Mouse (Mus musculus): ENCODE data around the gene Prdm1.

Prdm1 gene

DNA sequence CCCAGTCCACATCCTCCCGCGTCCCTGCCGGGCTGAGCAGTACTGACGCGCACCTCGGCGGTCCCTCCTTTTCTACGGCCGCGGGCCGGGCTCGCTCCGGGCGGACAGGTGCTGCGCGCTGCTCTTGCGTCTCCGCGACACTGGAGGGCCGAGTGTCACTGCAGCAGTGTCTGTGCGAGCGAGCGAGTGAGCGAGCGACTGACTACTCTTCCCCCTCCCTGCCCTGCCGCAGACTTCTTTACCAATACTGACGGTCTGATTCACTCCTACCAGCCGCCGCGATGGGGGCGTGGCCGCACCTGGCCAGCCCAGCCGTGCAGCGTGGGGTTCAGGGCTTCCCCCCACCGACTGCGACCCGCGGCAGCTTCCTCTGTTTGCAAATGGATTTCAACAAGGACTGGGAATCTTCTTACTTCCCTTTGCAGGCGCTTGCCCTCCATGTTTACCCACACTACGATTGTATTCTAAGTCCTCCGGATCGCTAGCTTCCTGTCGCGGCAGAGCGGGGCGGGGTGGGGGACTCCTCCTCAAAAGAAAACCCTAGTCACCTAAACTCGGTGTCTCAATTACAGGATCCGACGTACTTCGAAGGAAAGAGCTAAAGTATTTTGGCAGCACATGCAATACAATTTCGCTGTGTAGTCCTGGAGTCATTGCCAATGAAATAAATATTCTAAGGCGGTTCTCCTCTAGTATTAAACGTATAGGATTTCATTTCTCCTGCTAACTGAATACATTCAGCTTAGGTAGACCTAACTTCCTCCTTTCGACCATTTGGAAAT, 69.6 kb downstream of the Prdm1 start:
- peak; percentile 78 to 94 for DNase-seq (ENCODE audit: inconsistent age in 2 of 2, low spot score in 1 of 2)

DNA sequence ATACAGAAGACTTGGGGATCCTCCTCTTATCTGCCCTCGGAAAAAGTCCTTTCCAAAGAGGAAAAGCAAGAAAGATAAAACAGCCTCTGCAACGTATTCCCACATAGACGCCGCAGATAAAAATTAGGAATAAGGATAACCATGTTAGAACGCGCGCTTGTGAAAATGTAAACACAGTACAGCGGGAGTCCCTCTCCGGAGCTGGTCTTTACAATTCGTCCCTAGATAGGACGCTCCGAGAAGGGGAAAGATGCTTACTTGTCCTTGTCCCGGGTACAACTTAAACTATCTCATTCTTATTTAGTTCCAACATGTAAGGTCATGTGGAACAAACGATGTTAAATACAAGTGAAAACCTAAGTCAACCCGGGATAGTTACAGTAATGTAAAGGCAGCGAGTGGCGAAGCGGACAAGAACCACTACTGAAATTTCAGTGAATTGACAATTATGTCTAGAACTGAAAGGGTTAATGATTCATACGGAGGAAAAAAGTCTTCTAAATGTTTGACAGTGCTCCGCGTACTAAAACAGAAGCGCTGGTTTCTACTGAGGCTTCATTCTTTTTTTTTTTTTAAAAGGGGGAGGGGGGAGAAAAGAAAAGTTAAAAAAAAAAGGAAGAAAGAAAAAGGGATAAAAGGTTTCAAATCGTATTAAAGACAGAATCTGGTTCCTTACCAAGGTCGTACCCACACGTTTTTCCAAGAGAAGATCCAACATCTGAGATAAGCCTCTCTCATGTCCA, 70.3 kb downstream of the Prdm1 start:
- DNase-seq (ENCODE audit: inconsistent age in 2 of 2, low spot score in 1 of 2), result peak in 1 of 2 experiments; percentile 70

DNA sequence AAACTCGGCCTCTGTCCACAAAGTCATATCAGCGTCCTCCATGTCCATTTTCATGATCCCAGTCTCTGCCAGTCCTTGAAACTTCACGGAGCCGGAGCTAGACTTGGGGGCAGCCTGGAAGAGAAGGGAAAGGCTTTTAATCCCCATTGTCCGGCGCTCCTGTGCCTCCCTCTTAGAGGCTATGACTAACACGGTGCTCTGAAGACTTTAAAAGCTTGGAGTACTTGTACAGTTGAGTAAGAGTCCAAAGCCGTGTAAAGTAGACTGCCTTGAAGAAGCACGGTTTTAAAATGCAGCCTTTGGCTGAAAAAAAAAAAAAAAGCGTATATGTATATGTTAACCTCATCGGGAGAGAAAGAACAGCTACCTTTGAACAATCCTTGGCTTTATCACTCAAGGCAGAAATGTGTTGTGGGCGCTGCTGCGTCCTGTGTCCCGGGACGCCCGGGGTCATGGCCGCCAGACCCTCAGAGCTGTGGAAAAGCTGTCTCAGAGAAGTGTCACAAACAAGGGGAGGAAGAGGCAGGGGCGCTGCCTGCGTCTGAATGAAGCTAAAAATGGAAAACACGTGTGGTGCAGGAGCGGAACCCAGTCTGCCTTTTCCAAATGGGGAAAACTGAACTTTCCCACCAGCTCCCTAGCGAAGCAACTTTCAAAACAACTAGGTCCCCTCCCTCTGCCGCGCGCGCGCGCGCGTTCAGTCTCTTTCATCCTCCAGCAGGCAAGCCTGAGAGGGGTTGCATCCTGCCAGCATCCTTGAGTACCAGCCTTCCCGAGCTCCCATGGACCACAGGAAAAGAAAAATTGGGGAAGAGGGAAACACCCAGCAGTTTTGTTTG, 71.3 kb downstream of the Prdm1 start:
- DNase-seq (ENCODE audit: inconsistent age in 2 of 2, low spot score in 1 of 2), result peak; percentile 51 to 76

DNA sequence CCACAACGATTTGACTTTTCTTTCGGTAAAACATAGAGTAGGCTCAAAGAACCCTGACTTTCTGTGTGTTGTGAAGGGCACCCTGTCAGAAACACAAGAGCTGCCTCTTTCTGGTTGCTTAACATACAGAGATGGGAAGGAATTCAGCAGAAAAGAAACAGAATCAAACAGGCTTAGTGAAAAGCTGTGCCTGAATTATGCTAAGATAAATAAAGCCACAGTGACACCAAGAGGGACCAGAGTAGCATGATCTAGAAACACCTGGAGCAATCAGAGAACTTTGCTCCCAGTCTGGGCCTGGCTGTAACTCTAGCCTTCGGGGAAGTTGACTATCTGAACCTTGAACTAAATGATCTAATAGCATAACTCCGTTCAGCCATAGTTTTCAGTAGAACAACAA, 73.5 kb downstream of the Prdm1 start:
- peak in 1 of 2 experiments; percentile 75 for DNase-seq (ENCODE audit: inconsistent age in 2 of 2, low spot score in 1 of 2)

DNA sequence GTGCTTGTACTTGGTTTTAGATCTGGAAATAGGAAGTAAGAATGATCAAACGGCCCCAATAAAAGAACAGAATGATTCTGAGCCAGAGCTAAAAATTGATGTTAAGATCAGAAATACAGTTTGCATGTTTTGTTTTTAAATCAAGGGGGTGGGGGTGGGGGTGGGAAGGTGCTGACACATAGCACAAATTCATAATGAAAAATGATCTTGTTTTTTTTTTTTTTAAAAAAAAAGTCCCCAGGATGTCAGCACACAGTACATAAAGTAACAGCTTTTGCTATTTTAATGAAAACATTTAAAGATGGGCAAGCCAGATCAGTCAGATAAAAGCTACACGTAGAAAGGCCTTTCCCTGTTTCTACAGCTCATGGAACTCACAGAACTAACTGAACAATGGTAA, 74.2 kb downstream of the Prdm1 start:
- DNase-seq (ENCODE audit: inconsistent age in 2 of 2, low spot score in 1 of 2), result no peak

DNA sequence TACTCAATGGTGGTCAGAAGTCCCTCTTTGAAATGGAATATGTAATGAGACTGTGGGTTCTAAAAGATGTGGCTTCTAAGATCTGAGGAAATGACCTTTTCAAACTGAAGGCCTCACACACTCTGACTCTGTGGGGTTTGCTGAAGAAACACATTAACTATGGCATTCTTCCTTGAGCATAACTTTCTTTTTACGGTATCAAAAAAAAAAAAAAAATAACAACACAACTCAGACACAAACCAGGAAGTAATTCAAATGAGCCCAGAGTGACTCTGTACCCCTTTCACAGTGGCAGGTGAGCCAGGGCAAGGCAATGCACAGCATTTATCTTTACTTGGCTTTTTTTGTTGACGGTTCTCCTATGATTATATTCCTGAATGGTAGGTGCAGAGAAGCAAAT, 77.5 kb downstream of the Prdm1 start:
- DNase-seq (ENCODE audit: inconsistent age in 2 of 2, low spot score in 1 of 2), result no peak

DNA sequence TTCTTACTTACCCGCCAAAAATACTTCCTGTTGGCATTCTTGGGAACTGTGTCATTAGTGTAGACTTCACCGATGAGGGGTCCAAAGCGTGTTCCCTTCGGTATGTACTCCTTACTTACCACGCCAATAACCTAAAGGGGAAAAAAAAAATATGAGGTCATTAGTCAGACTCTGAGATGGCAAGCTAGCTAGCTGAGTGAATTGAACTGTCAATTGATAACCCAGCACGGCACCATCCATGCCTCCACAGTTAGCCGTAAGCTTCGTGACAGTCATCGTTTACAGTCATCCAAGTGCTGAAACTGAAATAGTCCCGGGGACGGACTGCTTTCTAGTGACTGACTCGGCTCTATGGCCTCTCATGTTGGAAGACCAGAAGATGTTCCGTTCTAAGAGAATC, 78.2 kb downstream of the Prdm1 start:
- no peak for DNase-seq (ENCODE audit: inconsistent age in 2 of 2, low spot score in 1 of 2)

DNA sequence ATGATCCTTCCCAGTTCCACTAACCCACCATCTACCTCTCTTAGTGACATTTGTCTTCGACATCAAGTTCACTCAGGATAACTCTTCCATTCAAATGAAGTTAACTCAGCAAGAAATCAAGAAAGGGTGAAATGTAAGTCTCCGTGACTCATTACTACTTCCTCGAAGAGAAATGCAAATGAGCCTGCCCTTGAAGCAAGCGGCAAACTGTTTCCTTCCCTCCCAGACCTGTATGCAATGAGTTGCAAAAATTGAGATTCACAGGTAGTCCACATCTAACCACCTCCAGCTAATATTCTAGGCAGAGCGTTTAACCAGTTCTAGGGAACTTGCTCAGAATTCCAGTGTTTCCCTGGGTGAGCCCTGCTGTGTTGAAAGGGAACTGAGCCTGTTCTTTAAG, 78.6 kb downstream of the Prdm1 start:
- DNase-seq (ENCODE audit: inconsistent age in 2 of 2, low spot score in 1 of 2), result no peak

DNA sequence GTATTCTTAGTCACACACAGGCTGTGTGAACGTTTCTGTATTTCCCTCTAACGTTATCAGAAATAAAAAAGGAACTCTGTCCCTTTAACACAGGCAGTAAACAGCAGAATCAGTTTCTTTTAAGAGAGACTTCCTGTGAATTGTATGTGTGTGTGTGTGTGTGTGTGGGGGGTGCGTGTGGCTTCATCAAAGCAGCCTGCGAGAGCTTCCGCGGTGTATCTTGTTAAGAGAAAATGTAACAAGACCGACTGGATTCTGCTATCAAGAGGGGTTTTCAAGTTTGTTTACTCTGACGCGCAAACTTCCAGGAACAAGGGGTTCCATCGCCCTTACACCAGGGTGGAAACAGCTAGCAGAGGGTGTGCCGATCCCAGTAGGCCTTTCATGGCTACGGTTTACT, 80.1 kb downstream of the Prdm1 start:
- DNase-seq (ENCODE audit: inconsistent age in 2 of 2, low spot score in 1 of 2), result peak in 1 of 2 experiments; percentile 51

DNA sequence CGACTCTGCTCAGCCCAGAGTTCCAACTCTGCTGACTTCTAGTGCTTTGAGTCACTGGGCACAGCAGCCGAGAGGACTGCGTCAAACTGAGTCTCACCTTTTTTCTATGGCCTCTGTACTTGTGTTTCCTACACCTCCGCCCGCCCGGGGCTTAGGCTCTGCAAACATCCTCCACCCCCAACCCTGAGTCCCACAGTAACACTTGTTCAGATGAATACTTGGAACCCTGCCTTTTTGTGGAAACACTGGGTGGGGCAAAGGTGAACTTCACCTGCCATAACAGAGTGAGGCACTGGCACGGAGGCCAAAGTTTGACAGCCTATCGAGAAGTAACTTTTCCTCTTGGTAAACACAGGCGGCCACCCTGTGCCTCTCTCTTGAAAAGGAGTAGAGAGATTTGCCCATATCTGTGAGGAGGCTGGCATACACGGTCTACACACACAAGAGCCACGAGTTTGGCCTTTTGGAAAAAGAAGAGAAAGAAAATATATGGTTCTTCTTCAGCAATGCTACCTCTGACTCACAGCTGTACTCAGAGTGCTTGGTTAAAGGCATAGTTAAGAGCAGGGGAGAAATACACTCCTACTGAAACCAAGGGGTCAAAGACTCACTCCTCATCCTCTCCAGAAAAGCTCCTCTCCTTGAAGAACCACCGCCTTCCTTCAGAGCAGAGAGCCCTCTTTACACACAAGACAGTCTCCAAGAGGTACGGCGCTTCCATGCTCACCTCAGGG, 80.7 kb downstream of the Prdm1 start:
- DNase-seq (ENCODE audit: inconsistent age in 2 of 2, low spot score in 1 of 2), result no peak

DNA sequence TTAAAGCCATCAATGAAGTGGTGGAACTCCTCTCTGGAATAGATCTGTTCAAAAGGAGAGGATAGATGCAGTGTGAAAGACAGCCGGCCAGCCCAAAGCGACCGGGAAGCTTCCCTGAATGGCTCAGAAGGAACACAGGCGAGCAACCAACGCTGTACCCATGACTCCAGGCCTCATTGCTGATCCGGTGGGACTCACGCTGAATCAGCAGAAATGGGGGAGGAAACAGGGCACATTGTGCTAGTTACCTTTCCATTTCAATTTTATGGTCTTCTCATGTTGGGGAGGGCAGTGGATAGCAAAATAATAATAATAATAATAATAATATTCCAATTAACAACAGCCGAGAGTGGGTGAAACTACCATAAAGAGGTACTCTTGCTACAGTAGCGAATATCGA, 81.3 kb downstream of the Prdm1 start:
- DNase-seq (ENCODE audit: inconsistent age in 2 of 2, low spot score in 1 of 2), result no peak

DNA sequence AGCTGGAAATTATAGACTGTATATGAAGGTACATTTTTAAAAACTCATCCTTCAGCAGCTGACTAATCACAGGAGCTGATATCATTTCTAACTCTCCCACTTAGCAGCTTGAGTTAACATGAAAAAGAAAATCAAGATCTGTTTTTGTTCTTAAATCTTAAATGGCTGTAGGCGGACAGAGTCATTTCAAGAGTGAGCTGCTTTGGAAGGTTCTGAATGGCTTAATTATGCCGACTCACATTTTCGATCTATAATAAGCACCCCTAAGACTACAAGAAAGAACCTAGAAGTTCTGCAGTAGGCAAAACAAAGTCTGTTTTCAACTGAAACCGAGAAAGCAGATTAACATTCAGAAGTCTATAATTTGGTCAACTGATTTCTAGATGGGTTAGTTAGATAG, 83.9 kb downstream of the Prdm1 start:
- no peak for DNase-seq (ENCODE audit: inconsistent age in 2 of 2, low spot score in 1 of 2)

DNA sequence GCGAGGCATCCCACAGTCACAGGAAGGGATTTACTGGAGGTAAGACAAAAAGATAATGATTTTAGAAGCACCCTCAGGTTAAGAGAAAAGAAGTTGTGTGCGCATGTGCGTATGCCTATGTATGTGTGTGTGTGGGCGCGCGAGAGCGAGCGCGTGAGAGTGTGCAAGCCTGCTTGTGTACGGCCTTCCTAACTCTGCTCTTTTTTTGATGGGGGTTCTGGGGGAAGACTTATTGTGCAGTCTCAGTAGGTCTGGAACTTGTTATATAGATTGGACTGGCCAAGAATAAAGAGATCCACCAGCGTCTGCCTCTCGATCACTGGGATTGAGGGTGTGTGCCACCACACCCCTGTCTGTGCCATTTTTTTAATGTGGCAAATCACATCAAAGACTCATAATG, 84.6 kb downstream of the Prdm1 start:
- DNase-seq (ENCODE audit: inconsistent age in 2 of 2, low spot score in 1 of 2), result no peak

DNA sequence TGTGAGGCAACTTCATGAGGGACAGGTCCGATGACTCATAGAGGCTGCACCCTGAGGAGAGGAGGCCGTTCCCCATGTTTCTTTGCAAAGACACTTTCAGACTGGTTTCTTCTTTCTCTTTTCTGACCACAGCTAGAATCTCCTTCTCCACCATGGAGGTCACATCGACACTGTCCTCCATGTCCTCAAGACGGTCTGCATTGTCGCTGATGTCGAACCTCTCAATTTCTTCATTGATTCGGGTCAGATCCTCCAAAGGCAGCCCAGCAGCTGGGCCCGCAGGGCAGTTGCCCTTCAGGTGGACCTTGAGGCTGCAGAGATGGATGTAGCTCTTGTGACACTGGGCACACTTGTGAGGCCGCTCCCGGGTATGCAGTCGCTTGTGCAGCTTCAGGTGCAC, 88.6 kb downstream of the Prdm1 start:
- DNase-seq (ENCODE audit: inconsistent age in 2 of 2, low spot score in 1 of 2), result peak; percentile 52 to 87

DNA sequence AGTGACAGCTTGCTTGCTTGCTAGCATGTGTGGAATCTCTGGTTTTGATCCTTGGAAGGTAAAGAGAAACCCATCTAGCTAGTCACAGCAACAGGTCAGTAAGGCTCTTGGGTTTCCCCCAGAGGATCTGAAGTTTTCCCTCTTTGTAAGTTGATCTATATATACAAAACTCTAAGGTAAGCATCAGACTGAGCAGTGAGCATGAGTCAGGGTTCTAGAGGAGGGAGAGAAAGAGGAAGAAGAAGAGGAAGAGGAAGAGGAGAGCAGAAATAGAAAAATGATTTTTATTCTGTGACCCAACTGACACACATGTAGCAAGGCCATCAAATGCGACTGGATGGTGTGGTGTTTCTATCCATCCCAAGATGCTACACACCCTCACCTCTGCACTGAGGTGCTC, 90.7 kb downstream of the Prdm1 start:
- no peak for DNase-seq (ENCODE audit: inconsistent age in 2 of 2, low spot score in 1 of 2)

DNA sequence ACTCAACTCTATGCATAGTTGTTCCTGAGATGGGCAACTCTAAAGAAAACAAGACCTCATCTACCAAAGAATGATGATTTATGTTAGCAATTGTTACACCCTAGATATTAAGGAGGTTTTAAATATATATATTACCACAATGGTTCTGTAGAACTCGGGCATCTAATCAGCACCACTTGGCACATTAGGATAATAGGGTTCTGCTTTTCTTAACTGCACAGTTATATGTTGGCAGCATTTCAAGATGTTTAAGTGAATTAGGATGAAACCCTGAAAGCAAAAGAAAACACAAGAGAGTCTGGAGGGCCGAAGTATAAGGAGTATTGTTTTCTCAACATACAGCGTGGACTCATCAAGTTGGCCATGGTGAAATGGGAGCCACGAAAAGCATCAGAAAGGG, 92.3 kb downstream of the Prdm1 start:
- no peak for DNase-seq (ENCODE audit: inconsistent age in 2 of 2, low spot score in 1 of 2)

DNA sequence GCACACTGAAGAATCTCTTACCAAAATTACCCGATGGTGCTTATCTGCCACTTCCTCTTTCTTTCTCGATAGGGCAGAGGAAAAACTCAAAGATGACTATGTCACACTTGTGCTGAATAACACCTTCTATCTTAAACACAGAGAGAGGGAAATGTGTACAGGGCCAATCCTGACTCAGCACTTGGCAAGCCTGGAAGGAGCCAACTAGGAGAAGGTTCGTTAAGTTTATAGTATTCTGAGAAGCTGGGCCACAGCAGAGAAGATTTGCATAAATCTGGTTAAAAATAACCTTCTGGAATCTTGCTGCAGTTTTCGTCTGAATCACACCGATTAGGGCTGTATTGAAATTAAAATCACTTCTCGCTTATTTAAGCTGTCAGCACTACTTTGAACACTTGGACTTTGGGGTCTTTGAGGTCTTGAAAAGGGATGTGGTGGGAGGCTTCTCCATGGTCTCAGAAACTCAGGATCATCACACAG, 93.6 kb downstream of the Prdm1 start:
- DNase-seq (ENCODE audit: inconsistent age in 2 of 2, low spot score in 1 of 2), result no peak

DNA sequence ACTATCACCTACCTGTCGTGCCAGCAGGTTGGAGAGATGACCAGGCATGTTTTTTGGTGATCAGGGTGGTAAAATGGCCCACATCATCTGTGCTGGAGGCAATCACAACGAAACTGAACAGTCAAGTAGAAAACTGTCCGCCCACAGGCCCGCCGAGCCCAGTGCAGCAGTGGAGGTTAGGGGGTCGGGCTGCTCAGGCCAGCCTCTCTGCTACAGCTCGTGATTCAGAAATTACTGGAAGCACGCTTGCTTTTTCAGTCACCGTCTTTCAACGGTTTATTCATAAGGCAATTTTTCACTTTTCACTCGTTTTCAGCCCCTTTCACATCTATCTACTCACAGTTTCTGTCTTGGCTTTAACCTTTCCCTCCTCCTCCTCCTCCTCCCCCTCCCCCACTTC, 96.1 kb downstream of the Prdm1 start:
- no peak for DNase-seq (ENCODE audit: inconsistent age in 2 of 2, low spot score in 1 of 2)

DNA sequence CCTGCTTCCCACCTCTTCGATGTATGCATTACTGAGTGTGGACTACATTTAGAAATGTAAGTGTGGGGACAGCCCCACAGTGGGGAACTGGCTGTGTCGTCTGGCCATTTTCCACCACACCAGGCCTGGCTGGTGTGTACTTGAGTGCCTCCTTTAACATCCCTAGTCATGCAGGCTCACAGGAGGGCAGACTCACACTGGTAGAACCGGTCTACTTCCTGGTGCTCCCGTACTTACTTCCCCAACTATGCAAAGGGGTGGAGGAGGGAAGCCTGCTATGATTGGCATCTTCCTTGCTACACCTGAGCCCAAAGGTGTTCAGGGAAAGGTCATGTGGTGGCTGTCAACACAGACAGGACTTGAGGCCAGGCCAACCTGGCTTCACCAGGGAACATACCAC, 96.6 kb downstream of the Prdm1 start:
- no peak for DNase-seq (ENCODE audit: inconsistent age in 2 of 2, low spot score in 1 of 2)

DNA sequence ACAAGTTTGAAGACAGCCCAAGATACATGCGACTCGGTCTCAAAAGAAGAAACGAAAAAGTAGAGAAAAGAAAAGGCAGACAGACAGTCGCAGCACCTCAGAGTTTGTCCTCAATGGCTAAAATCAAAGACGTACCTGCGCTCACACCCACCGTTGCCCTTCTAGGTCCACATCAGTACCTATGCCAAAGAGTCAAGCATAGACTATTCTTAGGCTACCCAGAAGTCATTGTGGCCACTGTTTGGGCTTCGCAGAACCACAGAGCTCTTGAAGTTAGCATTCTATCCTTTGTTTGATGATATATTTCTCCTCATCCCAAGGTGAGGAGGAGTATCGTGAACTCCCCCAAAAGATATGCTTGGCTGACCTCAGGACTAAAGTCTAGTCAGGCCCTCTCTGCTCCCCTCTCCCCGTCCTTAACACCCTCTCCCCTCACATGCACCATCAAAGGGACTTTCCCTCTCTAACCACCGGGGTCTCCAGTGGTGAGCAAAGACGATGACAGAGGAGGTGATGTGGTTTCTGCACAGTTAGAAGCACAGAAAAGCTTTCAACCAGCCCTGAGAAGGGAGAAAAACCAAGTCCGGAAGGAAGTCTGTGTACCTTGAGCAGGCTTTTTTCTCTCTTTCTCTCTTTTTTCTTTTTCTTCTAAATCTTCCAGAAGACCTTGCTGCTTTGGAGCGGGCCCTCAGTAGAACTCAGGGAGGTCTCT, 99.0 kb downstream of the Prdm1 start:
- DNase-seq (ENCODE audit: inconsistent age in 2 of 2, low spot score in 1 of 2), result no peak

Measured in adrenal gland, adult (tissue).